Mouse (Mus musculus): ENCODE results near the gene Atf6b.

Gene Atf6b

GRCm38 (mm10) chr17:34645831-34646511 is 975 bp upstream of the Atf6b start:
- no peak for DNase-seq (ENCODE audit: extremely low spot score, low read depth, low spot score)

- no peak for DNase-seq (ENCODE audit: extremely low spot score, low read depth, low spot score)
These were observed 1.4 kb downstream of the Atf6b start for GRCm38 (mm10) chr17:34648141-34648890.

DNA sequence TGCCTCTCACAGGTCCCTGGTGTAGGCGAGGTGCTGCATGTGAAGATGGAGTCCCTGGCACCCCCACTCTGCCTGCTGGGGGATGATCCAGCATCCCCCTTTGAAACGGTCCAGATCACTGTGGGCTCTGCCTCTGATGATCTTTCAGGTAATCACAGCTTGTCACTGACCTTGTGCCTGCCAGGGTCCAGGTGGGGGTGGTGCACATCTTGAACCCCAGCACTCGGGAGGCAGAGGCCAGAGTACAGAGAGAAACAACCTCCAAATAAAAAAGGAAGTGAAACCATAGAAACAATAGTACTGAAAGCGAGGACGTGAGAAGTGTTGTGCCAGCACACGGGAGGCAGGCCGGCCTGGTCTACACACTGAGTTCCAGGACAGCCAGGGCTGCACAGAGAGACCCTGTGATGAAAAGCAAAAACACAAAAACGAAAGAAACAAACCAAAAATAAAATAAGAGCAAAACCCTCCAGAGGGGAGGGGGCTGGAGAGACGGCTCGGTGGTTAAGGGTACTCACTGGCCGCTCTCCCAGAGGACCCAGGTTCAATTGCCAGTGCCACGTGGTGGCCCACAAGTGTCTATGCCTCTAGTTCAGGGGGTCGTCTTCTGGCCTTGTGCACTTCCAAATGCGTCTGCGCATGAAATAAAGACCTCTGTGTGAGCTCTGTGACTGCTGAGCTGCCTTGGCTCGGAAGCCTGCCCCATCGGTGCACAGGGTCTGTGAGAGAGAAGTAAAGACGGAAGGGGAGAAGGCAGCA is 2.3 kb downstream of the Atf6b start:
- no peak for DNase-seq (ENCODE audit: extremely low spot score, low read depth, low spot score)

GRCm38 (mm10) chr17:34650781-34651180 is 3.8 kb downstream of the Atf6b start:
- DNase-seq (ENCODE audit: extremely low spot score, low read depth, low spot score), result no peak

DNA sequence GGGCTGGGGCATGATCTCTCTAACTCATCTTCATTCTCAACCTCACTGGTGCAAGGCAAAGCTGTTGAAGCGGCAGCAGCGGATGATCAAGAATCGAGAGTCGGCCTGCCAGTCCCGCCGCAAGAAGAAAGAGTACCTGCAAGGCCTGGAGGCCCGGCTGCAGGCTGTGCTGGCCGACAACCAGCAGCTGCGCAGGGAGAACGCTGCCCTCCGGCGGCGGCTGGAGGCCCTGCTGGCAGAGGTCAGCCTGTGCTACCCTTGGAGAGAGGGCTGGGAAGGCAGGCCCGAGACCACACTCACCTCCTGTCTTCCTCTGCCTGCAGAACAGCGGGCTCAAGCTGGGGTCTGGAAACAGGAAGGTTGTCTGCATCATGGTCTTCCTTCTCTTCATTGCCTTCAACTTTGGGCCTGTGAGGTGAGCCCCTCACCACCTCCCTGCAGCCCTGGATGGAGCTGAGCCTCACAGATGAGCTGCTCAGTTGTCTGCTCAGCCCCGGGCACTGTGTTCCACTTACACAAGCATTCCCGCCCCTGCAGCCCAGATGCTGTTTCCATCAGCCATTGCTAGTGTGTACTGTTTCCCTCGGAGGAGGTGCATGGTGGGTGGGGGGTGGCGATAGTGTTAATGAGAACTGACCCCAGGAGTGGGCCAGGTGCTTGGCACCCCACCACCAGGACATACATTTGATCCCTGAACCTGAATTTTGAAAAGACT is 4.7 kb downstream of the Atf6b start:
- no peak for DNase-seq (ENCODE audit: extremely low spot score, low read depth, low spot score)

GRCm38 (mm10) chr17:34652546-34652945 is 5.6 kb downstream of the Atf6b start:
- no peak for DNase-seq (ENCODE audit: extremely low spot score, low read depth, low spot score)

DNA sequence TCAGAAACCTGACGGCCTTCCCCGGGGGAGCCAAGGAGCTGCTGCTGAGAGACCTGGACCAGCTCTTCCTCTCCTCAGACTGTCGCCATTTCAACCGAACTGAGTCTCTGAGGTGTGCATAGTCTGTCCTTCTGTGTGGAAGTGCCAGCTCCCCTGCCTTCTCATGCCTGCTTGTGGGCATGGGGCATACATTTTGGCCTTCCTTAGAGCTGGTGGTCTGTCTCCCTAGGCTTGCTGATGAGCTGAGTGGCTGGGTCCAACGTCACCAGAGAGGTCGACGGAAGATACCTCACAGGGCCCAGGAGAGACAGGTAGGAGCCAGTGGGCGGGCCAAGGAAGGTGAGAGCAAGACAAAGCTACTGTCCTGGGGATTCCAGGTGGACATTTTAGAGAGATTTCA is 6.0 kb downstream of the Atf6b start:
- DNase-seq (ENCODE audit: extremely low spot score, low read depth, low spot score), result no peak

- DNase-seq (ENCODE audit: extremely low spot score, low read depth, low spot score), result no peak
These were observed 6.9 kb downstream of the Atf6b start for GRCm38 (mm10) chr17:34653746-34654285.

GRCm38 (mm10) chr17:34654392-34654791 is 7.4 kb downstream of the Atf6b start:
- no peak for DNase-seq (ENCODE audit: extremely low spot score, low read depth, low spot score)

- no peak for DNase-seq (ENCODE audit: extremely low spot score, low read depth, low spot score)
These were observed 8.2 kb downstream of the Atf6b start for GRCm38 (mm10) chr17:34655160-34655559.

DNA sequence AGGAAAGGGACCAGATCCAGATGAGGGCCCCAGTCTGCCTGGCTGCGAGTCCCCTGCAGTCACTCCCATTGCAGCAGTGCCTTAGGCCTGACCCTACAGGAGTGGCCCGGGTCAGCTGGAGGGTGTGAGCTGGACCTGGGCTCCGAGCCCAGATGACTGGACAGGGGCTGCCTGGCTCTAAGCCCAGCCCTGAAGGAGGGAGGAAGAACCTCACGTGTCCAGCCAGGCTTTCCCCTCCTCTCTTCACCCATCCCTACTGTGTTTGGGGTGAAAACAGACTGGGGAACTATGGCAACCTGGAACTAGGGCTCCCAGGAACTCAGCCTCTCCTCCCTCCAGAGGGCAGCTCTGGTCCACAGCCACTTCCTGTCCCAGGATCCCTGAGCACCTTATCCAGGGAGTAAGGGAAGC is 8.6 kb downstream of the Atf6b start:
- DNase-seq (ENCODE audit: extremely low spot score, low read depth, low spot score), result no peak

GRCm38 (mm10) chr17:34656666-34657065 is 9.7 kb downstream of the Atf6b start:
- DNase-seq (ENCODE audit: extremely low spot score, low read depth, low spot score), result no peak

DNA sequence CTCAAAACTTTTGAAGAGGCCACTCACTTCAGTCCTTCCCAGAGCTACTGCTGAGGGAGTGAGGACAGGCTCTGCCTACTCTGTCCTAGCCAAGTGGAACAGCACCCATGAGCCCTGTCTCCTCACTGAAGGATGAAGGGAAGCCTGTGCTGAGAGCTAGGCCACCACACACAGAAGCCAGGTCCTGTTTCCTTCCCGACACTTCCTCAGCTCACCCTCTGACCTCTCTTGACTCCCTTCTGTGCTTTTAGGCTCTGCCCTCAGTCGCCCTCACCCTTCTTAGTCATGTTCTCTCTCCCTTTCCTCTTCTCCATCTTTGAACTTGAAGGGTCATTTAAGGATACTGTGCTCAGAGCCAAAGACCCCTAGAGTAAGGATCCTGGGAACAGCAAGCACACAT is 10.3 kb downstream of the Atf6b start:
- DNase-seq (ENCODE audit: extremely low spot score, low read depth, low spot score), result no peak

GRCm38 (mm10) chr17:34658145-34658544 is 11.2 kb downstream of the Atf6b start:
- DNase-seq (ENCODE audit: extremely low spot score, low read depth, low spot score), result no peak

DNA sequence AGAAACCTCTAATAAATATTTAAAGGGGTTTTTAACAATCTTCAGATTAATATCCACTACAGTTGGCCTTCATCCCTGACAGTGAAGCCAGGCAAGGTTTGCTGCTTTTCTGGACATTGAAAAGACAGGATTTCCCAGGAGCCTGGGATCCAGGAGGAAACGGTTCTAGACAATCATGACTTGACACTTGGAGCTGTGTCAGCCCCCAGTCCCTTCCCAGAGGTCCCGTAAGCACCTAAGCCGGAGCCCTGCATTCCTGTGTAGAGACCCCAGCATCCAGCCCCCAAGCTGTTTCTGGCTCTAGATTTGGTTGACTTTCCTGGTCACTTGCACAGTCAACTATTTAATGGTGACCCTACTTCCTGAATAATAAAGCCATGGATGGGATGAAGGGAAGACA is 11.6 kb downstream of the Atf6b start:
- DNase-seq (ENCODE audit: extremely low spot score, low read depth, low spot score), result no peak

- no peak for DNase-seq (ENCODE audit: extremely low spot score, low read depth, low spot score)
These were observed 12.4 kb downstream of the Atf6b start for GRCm38 (mm10) chr17:34659181-34659896.

- DNase-seq (ENCODE audit: extremely low spot score, low read depth, low spot score), result no peak
These were observed 12.9 kb downstream of the Atf6b start for GRCm38 (mm10) chr17:34659897-34660214.

DNA sequence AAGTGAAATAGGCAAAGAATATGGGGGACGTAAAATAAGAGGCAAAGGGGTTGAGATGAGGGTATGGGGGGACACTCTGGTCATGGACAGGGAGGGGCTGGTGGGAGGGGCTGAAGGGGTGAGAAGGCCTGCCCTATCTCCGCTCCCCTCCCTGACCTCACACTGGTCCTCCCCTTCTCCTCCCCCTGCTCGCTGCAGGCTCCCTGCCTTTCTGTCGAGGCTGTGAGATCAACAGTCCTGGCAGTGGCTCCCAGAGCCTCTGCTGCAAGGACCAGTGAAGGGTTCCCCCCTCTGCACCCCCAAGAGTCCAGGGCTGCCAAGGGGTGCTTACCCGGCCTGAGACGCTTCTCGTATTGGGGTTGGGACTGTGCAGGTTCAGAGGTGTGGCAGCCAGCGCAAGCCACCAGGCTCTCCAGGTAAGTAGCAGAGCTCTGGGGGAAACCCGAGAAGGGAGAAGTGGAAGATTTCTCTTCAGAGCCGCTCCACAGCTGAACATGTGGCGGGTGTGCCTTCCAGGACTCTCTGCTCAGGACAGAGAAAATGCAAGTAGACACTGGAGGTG is 13.4 kb downstream of the Atf6b start:
- DNase-seq (ENCODE audit: extremely low spot score, low read depth, low spot score), result no peak

- DNase-seq (ENCODE audit: extremely low spot score, low read depth, low spot score), result no peak
These were observed 14.2 kb downstream of the Atf6b start for GRCm38 (mm10) chr17:34661121-34661591.

DNA sequence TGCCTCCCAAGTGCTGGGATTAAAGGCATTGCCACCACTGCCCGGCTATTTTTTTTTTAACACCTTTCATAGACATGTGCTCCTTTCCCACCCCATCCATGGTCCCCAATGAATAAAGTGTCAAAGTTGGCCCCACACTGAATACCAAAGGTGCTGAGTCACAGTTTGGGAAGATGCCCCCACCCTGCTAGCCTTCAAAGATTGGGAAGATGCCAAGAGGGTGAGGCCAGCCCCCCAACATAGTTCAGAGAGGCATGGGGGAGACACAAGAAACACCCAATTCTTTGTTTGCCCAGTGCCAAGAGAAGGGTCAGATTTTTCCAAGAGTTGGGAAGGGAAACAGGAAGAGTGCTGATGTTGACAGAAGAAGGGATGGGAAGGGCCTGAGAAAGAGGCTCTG is 15.5 kb downstream of the Atf6b start:
- no peak for DNase-seq (ENCODE audit: extremely low spot score, low read depth, low spot score)

All from hindlimb bud, embryonic 11.5 days (tissue).